Mouse (Mus musculus) spleen, adult 18-20 months (tissue): ENCODE measurements around the gene Mettl1.

ENCODE experiments used
- DNase-seq, 2 experiments: peaks; one replicate each; pipeline ENCODE4 v3.0.0; 2022; ENCODE audit warnings: mixed read lengths in 2 of 2

The Mettl1 gene

GRCm38 (mm10) chr10:127090560-127091411 lies 49.6 kb downstream of the Mettl1 start:
- DNase-seq, result no peak

- no peak for DNase-seq
These were observed 50.5 kb downstream of the Mettl1 start for GRCm38 (mm10) chr10:127091507-127092396.

GRCm38 (mm10) chr10:127092742-127093141 lies 51.5 kb downstream of the Mettl1 start:
- DNase-seq, result no peak

- no peak for DNase-seq
These were observed 53.2 kb downstream of the Mettl1 start for GRCm38 (mm10) chr10:127094382-127094802.
